Mouse (Mus musculus) brain, adult 10 weeks (tissue): ENCODE measurements around the gene Rbm14. TPM values are rescaled to one million over a fixed set of nuclear protein-coding genes. Genes with fewer than 3 reads are reported as not detected.

Experiments used
- polyA plus RNA-seq: library from polyadenylated mRNA; stranded (reverse); fragments of 350-450 nt; fragmentation: Illumina TruSeq; extraction: RNeasy Lipid Tissue Mini Kit (QIAGEN cat#74804); gene quantifications from one replicate; pipeline ENCODE4 v1.2.3, GENCODE M21; 2015; ENCODE audit warnings: low read depth, low replicate concordance

The Rbm14 gene
- polyA plus RNA-seq = 18.0 TPM

GRCm38 (mm10) chr19:4811063-4811908 lies at the start of gene Rbm14, which contains the start of gene Gm21992:
TSS of gene Rbm14 (minus strand) at chr19:4811634.
TSS of gene Gm21992 (minus strand) at chr19:4811612.

GRCm38 (mm10) chr19:4854552-4855469 lies 43.4 kb upstream of the Rbm14 start, which contains the start of gene Ctsf:
TSS of gene Ctsf (plus strand) at chr19:4855130.

GRCm38 (mm10) chr19:4839149-4839548 lies 27.7 kb upstream of the Rbm14 start, which contains the start of the genes Ccs and Ccdc87:
TSS of gene Ccs (minus strand) at chr19:4839332.
TSS of gene Ccdc87 (plus strand) at chr19:4839366.

GRCm38 (mm10) chr19:4793831-4794422 lies 17.5 kb downstream of the Rbm14 start, which contains the start of gene Rbm4:
TSS of gene Rbm4 (minus strand) at chr19:4793901.

GRCm38 (mm10) chr19:4756193-4756911 lies 55.1 kb downstream of the Rbm14 start, which contains the start of gene Rbm4b:
TSS of gene Rbm4b (plus strand) at chr19:4756497.

Other genes starting within 250 kb of the Rbm14 start
- gene Lrfn4, start 196.0 kb downstream of the Rbm14 start, polyA plus RNA-seq = 21.6 TPM
- 33.2 TPM for gene Rce1, start 186.0 kb downstream of the Rbm14 start, polyA plus RNA-seq
- gene Gm960, start 113.0 kb downstream of the Rbm14 start, polyA plus RNA-seq = 2.2 TPM
- 238 TPM for gene Sptbn2, start 100.5 kb downstream of the Rbm14 start, polyA plus RNA-seq
- 28.5 TPM for gene Rbm4b, start 55.1 kb downstream of the Rbm14 start, polyA plus RNA-seq
- 41.4 TPM for gene Rbm4, start 17.7 kb downstream of the Rbm14 start, polyA plus RNA-seq
- 15.5 TPM for gene Gm21992, start within 50 bp of the Rbm14 start, polyA plus RNA-seq
- gene Ccs, start 27.7 kb upstream of the Rbm14 start, polyA plus RNA-seq = 37.6 TPM
- 1.8 TPM for gene Ccdc87, start 27.7 kb upstream of the Rbm14 start, polyA plus RNA-seq
- gene Ctsf, start 43.5 kb upstream of the Rbm14 start, polyA plus RNA-seq = 85.3 TPM
- gene Actn3, start 66.3 kb upstream of the Rbm14 start, polyA plus RNA-seq = 1.2 TPM
- 23.6 TPM for gene Zdhhc24, start 67.0 kb upstream of the Rbm14 start, polyA plus RNA-seq
- gene Bbs1, start 95.0 kb upstream of the Rbm14 start, polyA plus RNA-seq = 26.4 TPM
- 45.4 TPM for gene Dpp3, start 116.7 kb upstream of the Rbm14 start, polyA plus RNA-seq
- 16.6 TPM for gene Peli3, start 131.5 kb upstream of the Rbm14 start, polyA plus RNA-seq
- gene Mrpl11, start 150.5 kb upstream of the Rbm14 start, polyA plus RNA-seq = 106 TPM
- gene Npas4, start 178.7 kb upstream of the Rbm14 start, polyA plus RNA-seq = 12.4 TPM
- gene Slc29a2, start 212.2 kb upstream of the Rbm14 start, polyA plus RNA-seq = 14.1 TPM
- gene B4gat1, start 227.2 kb upstream of the Rbm14 start, polyA plus RNA-seq = 133 TPM
- gene AC124502.3, start 227.3 kb upstream of the Rbm14 start, polyA plus RNA-seq = 3.9 TPM
- 31.7 TPM for gene Brms1, start 229.7 kb upstream of the Rbm14 start, polyA plus RNA-seq
- 38.7 TPM for gene Rin1, start 238.8 kb upstream of the Rbm14 start, polyA plus RNA-seq